Mouse (Mus musculus): Measurements from ENCODE around the gene Akr1c12.
A peak's percentile ranks its signal among the peaks of the same experiment; 100 is the strongest.
"Not testable (repeated sequence)": the region's sequence is repeated elsewhere in the genome, so short reads cannot be mapped to it uniquely, and the experiment has no call there.

Akr1c12 gene

GRCm38 (mm10) chr13:4279284-4279683, at the start of gene Akr1c12:
Gene Akr1c12 (minus strand): TSS chr13:4279433.
- DNase-seq (ENCODE audit: low spot score), result no peak

- no peak for DNase-seq (ENCODE audit: low spot score)
Measured at GRCm38 (mm10) chr13:4318773-4319172, 39.5 kb upstream of the Akr1c12 start.

- no peak for DNase-seq (ENCODE audit: low spot score)
Measured at GRCm38 (mm10) chr13:4313907-4314306, 34.7 kb upstream of the Akr1c12 start.

- no peak for DNase-seq (ENCODE audit: low spot score)
Measured at GRCm38 (mm10) chr13:4304861-4305565, 25.8 kb upstream of the Akr1c12 start.

- no peak for DNase-seq (ENCODE audit: low spot score)
Measured at GRCm38 (mm10) chr13:4296991-4297390, 17.8 kb upstream of the Akr1c12 start.

- no peak for DNase-seq (ENCODE audit: low spot score)
Measured at GRCm38 (mm10) chr13:4281471-4282412, 2.5 kb upstream of the Akr1c12 start.

- no peak for DNase-seq (ENCODE audit: low spot score)
Measured at GRCm38 (mm10) chr13:4277526-4277925, 1.7 kb downstream of the Akr1c12 start.

- DNase-seq (ENCODE audit: low spot score), result no peak
Measured at GRCm38 (mm10) chr13:4270860-4271259, 8.4 kb downstream of the Akr1c12 start.

GRCm38 (mm10) chr13:4265455-4265854, 13.8 kb downstream of the Akr1c12 start:
- DNase-seq (ENCODE audit: low spot score), result not testable (repeated sequence)

GRCm38 (mm10) chr13:4265047-4265446, 14.2 kb downstream of the Akr1c12 start:
- DNase-seq (ENCODE audit: low spot score), result no peak

GRCm38 (mm10) chr13:4264612-4265011, 14.6 kb downstream of the Akr1c12 start:
- DNase-seq (ENCODE audit: low spot score), result no peak

GRCm38 (mm10) chr13:4257349-4257748, 21.9 kb downstream of the Akr1c12 start:
- no peak for DNase-seq (ENCODE audit: low spot score)

GRCm38 (mm10) chr13:4256894-4257293, 22.3 kb downstream of the Akr1c12 start:
- DNase-seq (ENCODE audit: low spot score), result not testable (repeated sequence)

GRCm38 (mm10) chr13:4249347-4249746, 29.9 kb downstream of the Akr1c12 start:
- no peak for DNase-seq (ENCODE audit: low spot score)

- peak; percentile 35 for DNase-seq (ENCODE audit: low spot score)
Measured at GRCm38 (mm10) chr13:4244861-4245559, 34.2 kb downstream of the Akr1c12 start.

- no peak for DNase-seq (ENCODE audit: low spot score)
Measured at GRCm38 (mm10) chr13:4233536-4234172, 45.6 kb downstream of the Akr1c12 start.

- DNase-seq (ENCODE audit: low spot score), result no peak
Measured at GRCm38 (mm10) chr13:4233135-4233534, 46.1 kb downstream of the Akr1c12 start.

- no peak for DNase-seq (ENCODE audit: low spot score)
Measured at GRCm38 (mm10) chr13:4230841-4231623, 48.2 kb downstream of the Akr1c12 start.

- DNase-seq (ENCODE audit: low spot score), result no peak
Measured at GRCm38 (mm10) chr13:4228441-4228840, 50.8 kb downstream of the Akr1c12 start, which contains the start of gene Akr1c19. Gene Akr1c19 (plus strand): TSS chr13:4228700.

Measured in ovary, adult 18-20 months (tissue).